29 mouse cellular contexts compared by ENCODE assay signal in the genomic region with DNA sequence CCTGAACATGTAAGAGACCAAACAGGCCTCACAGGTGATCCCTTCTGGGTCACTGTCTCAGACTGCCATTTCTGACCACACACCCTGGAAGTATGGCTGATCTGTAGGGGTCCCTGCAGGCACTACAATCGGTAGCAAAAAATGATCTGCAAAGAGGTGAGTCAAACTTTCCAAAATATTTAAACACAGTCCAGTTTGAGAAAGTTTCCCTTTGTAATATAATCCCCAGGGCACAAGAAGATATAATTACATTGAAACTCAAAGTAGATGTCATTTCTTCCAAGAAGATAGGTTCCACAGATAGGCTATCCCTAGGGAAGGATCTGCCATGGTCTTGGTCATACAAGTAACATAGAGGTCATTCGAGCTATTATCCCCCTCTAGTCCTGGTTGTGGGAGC. TPM values are rescaled to one million over a fixed set of nuclear protein-coding genes. Genes with fewer than 3 reads are reported as not detected.
"Had no signal": no experiment of that assay in that cellular context is flagged by ENCODE, and none has a peak within 500 bp of the region (broad histone marks: within the 10 kb centered on the region; RNA-seq: fewer than 3 reads in every experiment).

No protein-coding gene starts in this region.

- H3K4me3 ChIP-seq: embryonic facial prominence, embryonic 10.5 days; embryonic facial prominence, embryonic 12.5 days; embryonic facial prominence, embryonic 13.5 days; embryonic facial prominence, embryonic 15.5 days; erythroblast, embryonic 14.5 days; forebrain, embryonic 10.5 days; forebrain, embryonic 12.5 days; forebrain, embryonic 13.5 days; forebrain, embryonic 15.5 days; gastrocnemius, adult 2 months; heart, adult 2 months; heart, embryonic 10.5 days had no signal

- H3K9me3 ChIP-seq: embryonic facial prominence, embryonic 12.5 days; embryonic facial prominence, embryonic 15.5 days; forebrain, embryonic 12.5 days; forebrain, embryonic 13.5 days; forebrain, embryonic 15.5 days; heart, embryonic 10.5 days had no signal

- DNase-seq: cerebellum, adult 8-10 months; cerebellum, postnatal 10 days; cerebellum, postnatal 14 days; cerebellum, postnatal 25 days; cerebellum, postnatal 36 days; embryo, embryonic 11 days; forebrain, postnatal 0 days; gastrocnemius, adult 2 months; gastrocnemius, postnatal 10 days; gastrocnemius, postnatal 14 days; gastrocnemius, postnatal 25 days; gastrocnemius, postnatal 36 days; heart, adult 18-20 months; heart, adult 2 months had no signal

- H3K27ac ChIP-seq: embryonic facial prominence, embryonic 10.5 days; embryonic facial prominence, embryonic 12.5 days; embryonic facial prominence, embryonic 13.5 days; embryonic facial prominence, embryonic 15.5 days; forebrain, embryonic 10.5 days; forebrain, embryonic 12.5 days; forebrain, embryonic 13.5 days; forebrain, embryonic 15.5 days; gastrocnemius, adult 2 months; heart, adult 2 months; heart, embryonic 10.5 days had no signal

- H3K9ac ChIP-seq: embryonic facial prominence, embryonic 12.5 days; embryonic facial prominence, embryonic 13.5 days; embryonic facial prominence, embryonic 15.5 days; forebrain, embryonic 12.5 days; forebrain, embryonic 13.5 days; forebrain, embryonic 15.5 days; forebrain, postnatal 0 days had no signal

- H3K36me3 ChIP-seq: embryonic facial prominence, embryonic 10.5 days; embryonic facial prominence, embryonic 12.5 days; embryonic facial prominence, embryonic 13.5 days; embryonic facial prominence, embryonic 15.5 days; forebrain, embryonic 10.5 days; forebrain, embryonic 12.5 days; forebrain, embryonic 15.5 days; heart, embryonic 10.5 days had no signal

- H3K27me3 ChIP-seq: embryonic facial prominence, embryonic 12.5 days; embryonic facial prominence, embryonic 13.5 days; embryonic facial prominence, embryonic 15.5 days had no signal

- H3K4me2 ChIP-seq: embryonic facial prominence, embryonic 12.5 days; embryonic facial prominence, embryonic 13.5 days; embryonic facial prominence, embryonic 15.5 days; forebrain, embryonic 12.5 days; forebrain, embryonic 13.5 days; forebrain, embryonic 15.5 days had no signal

RNA-seq across cellular contexts. Expression of gene Tnfrsf14, which starts 26.0 kb away (rescaled TPM):
- total RNA-seq: forebrain, postnatal 0 days had no signal
- polyA plus RNA-seq: forebrain, embryonic 14.5 days; forebrain, embryonic 15.5 days; forebrain, postnatal 0 days had no signal

RNA-seq across cellular contexts. Expression of gene Mmel1, which starts 33.0 kb away (rescaled TPM):
- total RNA-seq: common myeloid progenitor, adult 5-6 weeks; gastrocnemius, adult 18-20 months; gastrocnemius, adult 2 months; gastrocnemius, adult 8-10 months; granulocyte monocyte progenitor cell, adult 5-6 weeks; heart, adult 2 months had no signal

RNA-seq across cellular contexts. Expression of gene Hes5, which starts 58.4 kb away (rescaled TPM):
- total RNA-seq: common myeloid progenitor, adult 5-6 weeks; gastrocnemius, adult 18-20 months; gastrocnemius, adult 2 months; gastrocnemius, adult 8-10 months; gastrocnemius, postnatal 25 days; gastrocnemius, postnatal 36 days; granulocyte monocyte progenitor cell, adult 5-6 weeks; heart, adult 2 months had no signal
- polyA plus RNA-seq: erythroblast, embryonic 14.5 days had no signal
